Mouse (Mus musculus) adipocyte (in vitro differentiated cells): Measurements from ENCODE around the gene H2al1h.
"Not testable (repeated sequence)": the region's sequence is repeated elsewhere in the genome, so short reads cannot be mapped to it uniquely, and the experiment has no call there.

ENCODE experiments used
- DNase-seq: peaks from one replicate; pipeline ENCODE4 v3.0.0-alpha.2; 2016; ENCODE audit warnings: low spot score

Gene H2al1h

GRCm38 (mm10) chrX:11321192-11321591, at the start of gene H2al1h:
TSS of gene H2al1h (plus strand) at chrX:11321492.
- DNase-seq: not testable (repeated sequence)

GRCm38 (mm10) chrX:11273190-11273589, 48.1 kb upstream of the H2al1h start:
- DNase-seq: no peak

GRCm38 (mm10) chrX:11277083-11277482, 44.2 kb upstream of the H2al1h start:
- DNase-seq: no peak

GRCm38 (mm10) chrX:11280741-11281140, 40.6 kb upstream of the H2al1h start:
- DNase-seq: no peak

GRCm38 (mm10) chrX:11288306-11288882, 32.9 kb upstream of the H2al1h start:
- no peak for DNase-seq

GRCm38 (mm10) chrX:11289244-11289643, 32.0 kb upstream of the H2al1h start:
- no peak for DNase-seq

- not testable (repeated sequence) for DNase-seq
Observed at GRCm38 (mm10) chrX:11298957-11299356, 22.3 kb upstream of the H2al1h start, which contains the start of gene H2al1a. TSS of gene H2al1a (plus strand) at chrX:11299257.

- DNase-seq: not testable (repeated sequence)
Observed at GRCm38 (mm10) chrX:11302132-11302531, 19.2 kb upstream of the H2al1h start, which contains the start of gene H2al1b. TSS of gene H2al1b (plus strand) at chrX:11302432.

- DNase-seq: not testable (repeated sequence)
Observed at GRCm38 (mm10) chrX:11305355-11305754, 15.9 kb upstream of the H2al1h start, which contains the start of gene H2al1c. TSS of gene H2al1c (plus strand) at chrX:11305655.

- not testable (repeated sequence) for DNase-seq
Observed at GRCm38 (mm10) chrX:11308524-11308923, 12.8 kb upstream of the H2al1h start, which contains the start of gene H2al1d. TSS of gene H2al1d (plus strand) at chrX:11308824.

GRCm38 (mm10) chrX:11311634-11312033, 9.7 kb upstream of the H2al1h start, which contains the start of gene H2al1e:
TSS of gene H2al1e (plus strand) at chrX:11311934.
- not testable (repeated sequence) for DNase-seq

- not testable (repeated sequence) for DNase-seq
Observed at GRCm38 (mm10) chrX:11314858-11315257, 6.4 kb upstream of the H2al1h start, which contains the start of gene H2al1f. TSS of gene H2al1f (plus strand) at chrX:11315158.

- DNase-seq: not testable (repeated sequence)
Observed at GRCm38 (mm10) chrX:11317956-11318355, 3.3 kb upstream of the H2al1h start, which contains the start of gene H2al1g. TSS of gene H2al1g (plus strand) at chrX:11318256.

- not testable (repeated sequence) for DNase-seq
Observed at GRCm38 (mm10) chrX:11324359-11324758, 3.1 kb downstream of the H2al1h start, which contains the start of gene H2al1i. TSS of gene H2al1i (plus strand) at chrX:11324659.

- DNase-seq: not testable (repeated sequence)
Observed at GRCm38 (mm10) chrX:11327522-11327921, 6.2 kb downstream of the H2al1h start, which contains the start of gene H2al1j. TSS of gene H2al1j (plus strand) at chrX:11327822.

- DNase-seq: no peak
Observed at GRCm38 (mm10) chrX:11345762-11346161, 24.5 kb downstream of the H2al1h start.

GRCm38 (mm10) chrX:11346756-11347155, 25.5 kb downstream of the H2al1h start:
- DNase-seq: no peak

- DNase-seq: no peak
Observed at GRCm38 (mm10) chrX:11360823-11361222, 39.5 kb downstream of the H2al1h start.

GRCm38 (mm10) chrX:11361261-11361660, 40.0 kb downstream of the H2al1h start:
- no peak for DNase-seq

GRCm38 (mm10) chrX:11363890-11364289, 42.6 kb downstream of the H2al1h start:
- no peak for DNase-seq

- no peak for DNase-seq
Observed at GRCm38 (mm10) chrX:11365151-11365550, 43.9 kb downstream of the H2al1h start.
